Mouse (Mus musculus): Measurements from ENCODE around the gene Slc36a2. TPM values are rescaled to one million over a fixed set of nuclear protein-coding genes. Genes with fewer than 3 reads are reported as not detected.

Gene Slc36a2
- polyA plus RNA-seq, 1 experiment from 2014 or later: 1.1 TPM

DNA sequence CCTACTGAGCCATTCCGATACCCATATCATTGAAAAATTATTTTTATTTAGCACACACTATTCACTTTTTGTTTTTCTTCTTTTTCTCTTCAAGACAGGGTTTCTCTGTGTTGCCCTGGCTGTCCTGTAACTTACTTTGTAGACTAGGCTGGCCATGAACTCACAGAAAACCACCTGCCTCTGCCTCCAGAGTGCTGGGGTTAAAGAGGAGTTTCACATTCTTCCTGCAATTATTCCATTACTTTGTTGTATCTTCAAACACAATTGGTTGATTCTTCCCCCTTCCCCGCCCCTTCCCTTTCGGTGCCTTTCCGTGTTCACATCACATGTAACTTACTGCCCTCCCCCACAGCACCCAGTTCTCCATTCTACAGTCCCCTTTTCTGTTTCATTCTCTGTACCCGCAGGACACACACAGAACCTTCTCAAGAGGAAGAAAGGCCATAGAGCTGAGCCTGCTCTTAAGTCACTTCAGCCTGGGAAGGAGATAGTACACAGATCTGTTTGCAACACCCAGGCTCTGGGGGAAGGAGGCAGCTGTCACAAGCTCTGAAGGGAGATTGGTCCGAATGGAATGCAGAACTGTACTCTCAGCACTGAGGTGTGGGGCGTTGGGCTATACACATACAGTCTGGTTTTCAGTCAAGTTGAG is 71.5 kb downstream of the Slc36a2 start:
- Histone ChIP-seq H3K36me3 (ENCODE audit: insufficient read depth) (no peaks in the 10 kb centered on the region), H3K4me3 (ENCODE audit: low read depth, low read length) (no peak overlapping the region), H3K4me2 (no peak overlapping the region), H3K4me1 (ENCODE audit: insufficient read depth) (0 out of 2 replicates have a peak, but pooled peaks cover 3% of the 10 kb centered on the region), H3K27me3 (ENCODE audit: insufficient read depth, low read length) (no peaks in the 10 kb centered on the region), H3K27ac (ENCODE audit: low read depth) (peak overlapping the region; percentile 70), H3K9me3 (ENCODE audit: low read depth, low read length) (no peaks in the 10 kb centered on the region), H3K9ac (no peak overlapping the region)
- ATAC-seq (ENCODE audit: insufficient read depth) (peak; percentile 51; the same call in 1 of the 2 replicates), DNase-seq (peak; percentile 44)
- TF ChIP-seq CTCF (IDR thresholded peaks at IDR 0.05; ENCODE audit: low read depth): no peak
- WGBS: 40% methylated on average over 7 of the region's 7 CpGs

GRCm38 (mm10) chr11:55110566-55111169 is 74.2 kb downstream of the Slc36a2 start:
- Histone ChIP-seq H3K4me3 (ENCODE audit: low read depth, low read length) (no peak overlapping the region), H3K9me3 (ENCODE audit: low read depth, low read length) (no peaks in the 10 kb centered on the region), H3K4me1 (ENCODE audit: insufficient read depth) (0 out of 2 replicates have a peak, but pooled peaks cover 3% of the 10 kb centered on the region), H3K9ac (no peak overlapping the region), H3K4me2 (no peak overlapping the region), H3K27ac (ENCODE audit: low read depth) (no peak overlapping the region), H3K27me3 (ENCODE audit: insufficient read depth, low read length) (no peaks in the 10 kb centered on the region), H3K36me3 (ENCODE audit: insufficient read depth) (no peaks in the 10 kb centered on the region)
- 46% methylated on average over 7 of the region's 7 CpGs for WGBS
- ATAC-seq (ENCODE audit: insufficient read depth): peak; percentile 83
- DNase-seq: peak; percentile 53
- TF ChIP-seq CTCF (IDR thresholded peaks at IDR 0.05; ENCODE audit: low read depth): no peak

- H3K4me3 ChIP-seq (ENCODE audit: low read depth, low read length): no peak overlapping the region
- H3K9ac ChIP-seq: no peak overlapping the region
- no peak for DNase-seq
- no peaks in the 10 kb centered on the region for H3K36me3 ChIP-seq (ENCODE audit: insufficient read depth)
- WGBS: 88% methylated on average over 7 of the region's 7 CpGs
- TF ChIP-seq CTCF (IDR thresholded peaks at IDR 0.05; ENCODE audit: low read depth): no peak
- ATAC-seq (ENCODE audit: insufficient read depth): no peak
- no peak overlapping the region for H3K27ac ChIP-seq (ENCODE audit: low read depth)
- H3K4me1 ChIP-seq (ENCODE audit: insufficient read depth): 0 out of 2 replicates have a peak, but pooled peaks cover 3% of the 10 kb centered on the region
- no peak overlapping the region for H3K4me2 ChIP-seq
- no peaks in the 10 kb centered on the region for H3K27me3 ChIP-seq (ENCODE audit: insufficient read depth, low read length)
- no peaks in the 10 kb centered on the region for H3K9me3 ChIP-seq (ENCODE audit: low read depth, low read length)
These were observed 75.2 kb downstream of the Slc36a2 start for GRCm38 (mm10) chr11:55109521-55110300.

Other genes starting within 250 kb of the Slc36a2 start
- gene Tnip1, start 222.2 kb downstream of the Slc36a2 start, polyA plus RNA-seq (2014; fragmentation: Nextera tagmentation; extraction: Ambion mirVana): 13.2 and 14.3 TPM in 2 replicates
- 406 and 411 TPM in 2 replicates for gene Anxa6, start 151.6 kb downstream of the Slc36a2 start, polyA plus RNA-seq (2014; fragmentation: Nextera tagmentation; extraction: Ambion mirVana)
- 1.9 and 2.4 TPM in 2 replicates for gene Ccdc69, start 106.9 kb downstream of the Slc36a2 start, polyA plus RNA-seq (2014; fragmentation: Nextera tagmentation; extraction: Ambion mirVana)
- gene Gm2a, start 87.0 kb downstream of the Slc36a2 start, polyA plus RNA-seq (2014; fragmentation: Nextera tagmentation; extraction: Ambion mirVana): 15.4 and 18.4 TPM in 2 replicates
- gene Slc36a3, start 33.4 kb downstream of the Slc36a2 start, polyA plus RNA-seq (2014; fragmentation: Nextera tagmentation; extraction: Ambion mirVana): not detected in 2 replicates
- gene Slc36a1, start 19.3 kb upstream of the Slc36a2 start, polyA plus RNA-seq (2014; fragmentation: Nextera tagmentation; extraction: Ambion mirVana): 1.9 and 2.4 TPM in 2 replicates
- gene Fat2, start 151.5 kb upstream of the Slc36a2 start, polyA plus RNA-seq (2014; fragmentation: Nextera tagmentation; extraction: Ambion mirVana): 0.29 and 0.53 TPM in 2 replicates
- 1,429 and 1,454 TPM in 2 replicates for gene Sparc, start 238.1 kb upstream of the Slc36a2 start, polyA plus RNA-seq (2014; fragmentation: Nextera tagmentation; extraction: Ambion mirVana)

Measured in lung, embryonic 14.5 days (tissue).